Mouse (Mus musculus) T-helper 1 cell (primary cell): ENCODE measurements around the gene Atg9a.
"Not testable (repeated sequence)": the region's sequence is repeated elsewhere in the genome, so short reads cannot be mapped to it uniquely, and the experiment has no call there.

Experiments
- in situ Hi-C: fragments of 300-600 bp; cut with MboI, MseI; formaldehyde crosslinking; loops from one replicate; pipeline ENCODE4 v1.15.1; 2025; ENCODE audit warnings: high pct_unique_total_duplicates

Gene Atg9a

GRCm38 (mm10) chr1:75191622-75192402 is at the start of gene Atg9a, which contains the start of gene Ankzf1:
TSS of gene Atg9a (minus strand) at chr1:75192196.
TSS of gene Ankzf1 (plus strand) at chr1:75192151.
- in situ Hi-C loops = loop anchor here (10.0 kb wide), 1 partner anchor 63 kb away; no protein-coding TSS in a partner anchor

DNA sequence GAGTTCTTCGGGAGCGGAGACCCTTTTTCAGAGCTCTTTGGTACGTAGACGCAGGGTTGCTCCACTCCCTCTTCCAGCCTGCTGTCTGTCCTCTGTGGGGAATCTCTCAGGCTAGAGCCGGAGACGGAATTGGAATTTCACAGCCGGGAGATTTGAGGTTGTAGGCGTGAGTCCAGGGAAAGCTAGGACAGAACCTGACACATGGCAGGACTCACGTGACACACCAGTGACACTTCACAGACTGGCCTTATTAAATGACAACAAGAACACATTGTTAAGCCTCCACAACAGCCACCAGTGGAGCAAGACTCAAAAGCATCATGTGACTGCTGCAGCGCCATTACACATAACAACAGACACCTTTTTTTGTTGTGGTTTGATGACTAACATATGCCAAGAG is 47.6 kb upstream of the Atg9a start:
- in situ Hi-C loops = no loop called here

GRCm38 (mm10) chr1:75236117-75237050 is 44.4 kb upstream of the Atg9a start, which contains the start of gene Dnajb2:
TSS of gene Dnajb2 (plus strand) at chr1:75236406.
- in situ Hi-C loops = no loop called here

DNA sequence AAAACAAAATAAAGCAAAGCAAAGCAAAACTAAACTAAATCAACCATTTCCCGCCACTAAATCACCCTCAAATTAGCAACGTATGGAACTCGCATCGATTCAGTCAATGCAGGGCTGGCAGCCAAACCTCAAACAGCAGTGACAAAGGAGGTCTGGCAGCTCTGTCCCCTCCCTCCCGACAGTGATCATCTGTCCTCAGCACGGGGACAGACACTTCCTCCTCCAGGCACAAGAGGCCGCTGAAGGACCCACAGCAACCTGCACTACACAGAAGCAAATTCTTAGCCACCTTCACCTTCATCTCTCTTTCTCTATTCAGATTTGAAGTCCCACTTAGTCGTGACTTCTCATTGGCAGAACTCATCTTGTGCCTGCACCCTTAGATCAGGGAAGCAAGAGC is 42.6 kb upstream of the Atg9a start:
- in situ Hi-C loops = no loop called here

DNA sequence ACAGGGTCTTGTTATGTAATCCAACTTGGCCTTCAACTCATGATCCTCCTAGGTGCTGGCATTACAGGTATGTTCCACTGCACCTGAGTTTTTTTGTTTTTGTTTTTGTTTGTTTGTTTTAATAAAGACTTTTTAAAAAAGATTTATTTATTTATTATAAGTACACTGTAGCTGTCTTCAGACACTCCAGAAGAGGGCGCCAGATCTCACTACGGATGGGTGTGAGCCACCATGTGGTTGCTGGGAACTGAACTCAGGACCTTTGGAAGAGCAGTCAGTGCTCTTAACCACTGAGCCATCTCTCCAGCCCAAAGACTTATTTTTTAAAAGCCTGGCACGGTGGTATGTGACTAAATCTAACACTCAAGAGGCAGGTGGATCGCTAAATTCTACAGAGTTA is 40.5 kb upstream of the Atg9a start:
- in situ Hi-C loops = not testable (repeated sequence)

DNA sequence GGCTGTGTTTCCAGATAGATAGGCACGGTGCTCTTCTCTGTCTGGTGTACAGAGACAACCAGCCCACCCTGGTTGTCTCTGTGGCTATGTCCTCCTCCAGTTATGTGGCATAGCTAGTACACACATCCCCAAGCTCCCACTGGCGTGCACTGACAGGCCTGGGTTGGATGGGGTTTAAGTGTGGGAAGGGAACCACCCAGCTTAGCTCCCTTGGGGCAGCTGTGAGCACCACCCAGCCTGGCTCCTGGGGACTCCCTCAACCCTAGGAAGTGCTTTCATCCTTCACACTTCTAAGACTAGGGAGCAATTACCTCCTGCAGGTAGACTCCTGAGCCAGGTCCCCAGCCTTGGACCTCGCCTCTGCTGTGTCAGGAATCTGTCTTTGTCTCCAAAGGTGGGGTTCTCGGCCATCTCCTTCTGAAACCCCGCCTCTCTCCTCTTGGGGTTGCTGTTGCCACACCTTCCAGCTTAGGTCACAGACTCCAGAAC is 39.7 kb upstream of the Atg9a start, which contains the start of gene A630095N17Rik:
Gene A630095N17Rik, minus strand, starts transcription at position 439 of the 489 bp plus-strand sequence.
- in situ Hi-C loops = no loop called here

GRCm38 (mm10) chr1:75231224-75231623 is 39.2 kb upstream of the Atg9a start:
- in situ Hi-C loops = no loop called here

DNA sequence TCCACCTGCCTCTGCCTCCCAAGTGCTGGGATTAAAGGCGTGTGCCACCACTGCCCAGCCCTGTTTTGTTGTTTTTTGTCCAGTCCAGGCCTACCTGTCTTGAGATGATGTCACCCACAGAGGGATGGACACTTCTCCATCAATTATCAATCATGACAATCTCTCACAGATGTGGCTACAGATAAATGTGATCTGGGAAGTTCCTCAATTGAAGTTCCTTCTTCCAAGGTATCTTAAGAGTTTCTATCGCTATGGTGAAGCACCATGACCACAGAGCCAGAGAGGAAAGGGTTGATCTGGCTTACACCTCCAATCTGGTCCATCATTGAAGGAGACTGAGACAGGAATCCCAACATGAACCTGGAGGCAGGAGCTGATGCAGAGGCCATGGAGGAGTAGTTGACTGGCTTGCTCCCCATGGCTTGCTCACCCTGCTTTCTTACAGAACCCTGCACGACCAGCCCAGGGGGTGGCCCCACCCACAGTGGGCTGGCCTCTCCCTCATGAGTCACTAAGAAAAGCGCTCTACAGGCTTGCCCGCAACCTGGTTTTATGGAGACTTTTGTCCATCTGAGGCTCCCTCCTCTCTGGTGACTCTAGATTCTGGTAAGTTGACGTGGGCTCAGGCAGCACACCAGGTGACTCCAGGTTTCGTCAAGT is 38.5 kb upstream of the Atg9a start:
- in situ Hi-C loops = no loop called here

DNA sequence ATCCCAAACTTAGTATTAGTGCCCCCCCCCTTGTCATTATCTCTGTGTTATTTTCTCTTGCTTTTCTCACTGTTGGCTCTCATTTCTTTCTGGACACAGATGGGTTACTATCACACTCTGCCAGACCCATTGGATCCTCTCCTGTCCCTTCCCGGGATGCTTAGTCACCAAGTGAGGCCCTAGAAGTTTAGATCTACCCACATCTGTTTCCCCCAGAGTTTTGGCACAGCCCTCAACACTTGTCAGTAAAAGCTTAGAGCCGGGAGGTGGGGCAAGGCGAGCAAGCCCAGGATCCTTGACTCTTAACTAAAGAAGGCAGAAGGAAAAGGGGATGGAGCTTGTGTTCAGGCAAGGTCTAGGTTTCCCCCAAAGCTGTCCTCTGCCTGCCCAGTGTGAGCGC is 37.2 kb upstream of the Atg9a start:
- in situ Hi-C loops = no loop called here

DNA sequence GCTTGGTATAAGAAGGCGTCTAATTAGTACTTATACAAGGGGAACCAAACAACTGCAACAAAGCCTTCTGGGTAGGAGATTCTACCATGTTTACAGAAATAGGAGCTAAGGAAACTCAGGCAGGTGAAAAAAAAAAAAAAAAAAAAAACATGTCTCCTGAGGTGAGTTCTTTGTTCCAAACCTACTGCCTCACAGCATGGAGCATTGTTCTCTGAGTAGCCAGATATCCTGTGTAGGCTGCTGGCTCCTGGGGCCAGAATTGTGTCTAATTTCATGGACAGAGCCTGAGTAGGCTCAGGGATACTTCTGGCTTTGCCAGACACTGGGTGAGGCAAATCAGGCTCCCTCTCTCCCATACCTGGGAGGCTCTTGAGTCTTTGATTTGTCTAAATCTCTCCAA is 35.7 kb upstream of the Atg9a start:
- in situ Hi-C loops = no loop called here

- in situ Hi-C loops = no loop called here
These were observed 34.1 kb upstream of the Atg9a start for GRCm38 (mm10) chr1:75226138-75226537.

- in situ Hi-C loops = no loop called here
These were observed 33.5 kb upstream of the Atg9a start for GRCm38 (mm10) chr1:75225473-75225872.

DNA sequence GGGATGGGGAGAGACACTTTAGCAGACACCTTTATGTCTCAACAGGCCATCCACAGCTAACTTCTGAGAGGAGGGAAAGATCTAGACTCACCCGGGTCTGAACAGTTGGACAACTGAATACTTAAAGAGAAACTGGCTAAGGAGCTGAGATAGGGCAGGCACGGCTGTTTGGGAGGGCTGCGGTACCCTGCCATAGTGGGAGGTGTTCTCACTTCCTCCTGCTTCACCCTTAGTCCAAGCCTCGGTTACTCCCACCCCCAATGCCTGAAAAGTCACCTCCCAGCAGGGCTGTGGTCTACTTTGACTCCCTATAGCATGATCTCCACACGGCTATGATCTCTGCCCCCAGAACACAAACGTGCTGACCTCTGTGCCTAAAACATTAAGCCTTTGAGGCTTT is 31.5 kb upstream of the Atg9a start:
- in situ Hi-C loops = no loop called here

DNA sequence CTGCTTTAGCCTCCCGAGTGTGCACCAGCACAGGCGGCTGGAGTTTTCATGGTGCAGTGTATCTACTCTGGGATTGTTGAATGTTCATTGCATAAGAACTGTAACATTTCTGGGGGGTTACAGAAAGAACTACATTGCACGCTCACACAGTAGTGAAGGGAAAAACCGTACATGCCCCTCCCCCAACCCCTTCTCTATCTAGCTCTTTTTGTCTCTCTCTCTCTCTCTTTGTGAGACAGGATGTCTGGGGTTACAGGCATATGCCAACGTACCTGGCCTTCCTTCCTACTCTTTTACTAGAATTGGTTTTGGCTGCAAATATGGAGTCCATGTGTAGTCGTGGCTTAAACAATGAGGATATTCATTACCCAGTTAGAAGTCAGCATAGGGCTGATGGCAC is 30.9 kb upstream of the Atg9a start:
- in situ Hi-C loops = no loop called here

DNA sequence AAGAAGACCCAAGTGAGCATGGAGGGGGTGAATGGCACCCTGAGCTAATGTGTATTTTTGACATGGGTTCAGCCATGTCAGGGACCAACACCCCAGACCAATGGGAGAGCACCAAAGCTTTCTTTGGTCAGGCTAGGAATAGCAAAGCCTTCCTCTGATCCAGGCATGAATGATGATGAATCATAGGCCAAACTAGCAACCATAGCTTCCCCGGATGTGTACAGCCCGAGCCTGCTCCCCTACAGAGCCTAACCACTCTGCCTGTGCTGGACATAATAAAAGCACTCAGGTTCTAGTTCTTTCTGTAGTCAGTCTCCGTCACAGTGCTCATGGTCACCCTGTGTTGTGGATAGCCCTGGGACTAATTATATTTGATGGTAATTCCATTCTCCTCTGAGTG is 29.5 kb upstream of the Atg9a start:
- in situ Hi-C loops = no loop called here

GRCm38 (mm10) chr1:75219531-75219930 is 27.5 kb upstream of the Atg9a start, which contains the start of gene Tuba4a:
TSS of gene Tuba4a (minus strand) at chr1:75219865.
- in situ Hi-C loops = loop anchor here (5.0 kb wide), 1 partner anchor 98 kb away; the partner anchor contains the start of gene Dnpep

DNA sequence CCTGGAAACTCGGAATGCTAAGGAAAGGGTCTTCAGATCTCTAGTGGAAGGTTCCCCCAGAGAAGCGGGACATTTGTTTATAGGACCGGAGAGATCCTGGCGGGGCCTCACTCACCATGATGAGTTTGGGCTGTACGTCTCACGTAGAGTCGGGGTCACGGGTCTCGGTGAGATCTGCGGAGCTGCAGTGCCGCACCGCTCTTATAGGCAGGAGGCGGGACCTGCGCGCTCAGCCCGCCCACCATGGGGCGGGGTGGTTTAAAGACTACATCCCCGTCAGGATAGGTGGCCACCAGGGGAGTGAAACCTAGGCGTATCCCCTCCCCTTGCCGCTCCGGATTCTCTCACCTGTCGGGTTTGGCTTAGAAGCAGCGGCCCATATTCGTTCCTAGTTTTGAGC is 27.1 kb upstream of the Atg9a start:
- in situ Hi-C loops = loop anchor here (5.0 kb wide), 1 partner anchor 98 kb away; the partner anchor contains the start of gene Dnpep

DNA sequence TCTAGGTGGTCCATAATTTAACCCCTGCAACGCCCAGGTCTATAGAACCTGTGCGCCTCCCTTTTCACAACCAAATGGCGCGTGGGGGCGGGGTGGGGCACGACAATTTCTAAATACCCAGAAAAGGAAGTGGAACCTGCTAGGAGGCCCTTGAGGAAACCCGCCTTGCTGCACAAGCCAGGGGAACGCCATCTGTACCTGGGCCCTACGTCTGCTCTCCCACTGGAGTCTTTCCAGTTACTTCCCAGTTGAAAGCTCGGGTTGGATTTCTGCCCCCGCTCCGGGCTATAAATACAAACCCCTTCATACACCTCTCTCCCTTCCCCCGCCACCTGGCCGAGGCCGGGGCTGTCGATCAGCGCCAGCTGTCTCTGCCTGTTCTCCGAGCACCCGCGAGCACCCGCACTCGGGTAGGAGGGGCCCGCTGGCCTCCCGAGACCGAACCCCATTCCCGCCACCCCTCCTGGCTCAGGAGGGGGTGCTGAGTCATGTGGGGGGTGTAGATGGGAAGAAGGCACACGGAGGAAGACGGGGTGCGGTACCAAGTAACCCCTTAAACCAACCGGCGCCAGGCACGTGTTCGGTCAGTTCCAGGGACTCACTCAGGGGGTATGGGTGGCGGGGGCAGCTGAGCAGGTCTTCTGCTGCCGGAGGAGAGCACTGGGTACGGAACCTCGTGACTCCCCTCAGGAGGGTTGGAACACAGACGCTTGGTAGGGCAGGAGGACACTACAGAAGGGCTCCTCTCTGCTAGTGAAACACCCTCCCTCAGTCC is 26.4 kb upstream of the Atg9a start:
- in situ Hi-C loops = loop anchor here (5.0 kb wide), 1 partner anchor 99 kb away; the partner anchor contains the start of gene Dnpep

GRCm38 (mm10) chr1:75217893-75218226 is 25.9 kb upstream of the Atg9a start:
- in situ Hi-C loops = loop anchor here (5.0 kb wide), 1 partner anchor 99 kb away; the partner anchor contains the start of gene Dnpep

DNA sequence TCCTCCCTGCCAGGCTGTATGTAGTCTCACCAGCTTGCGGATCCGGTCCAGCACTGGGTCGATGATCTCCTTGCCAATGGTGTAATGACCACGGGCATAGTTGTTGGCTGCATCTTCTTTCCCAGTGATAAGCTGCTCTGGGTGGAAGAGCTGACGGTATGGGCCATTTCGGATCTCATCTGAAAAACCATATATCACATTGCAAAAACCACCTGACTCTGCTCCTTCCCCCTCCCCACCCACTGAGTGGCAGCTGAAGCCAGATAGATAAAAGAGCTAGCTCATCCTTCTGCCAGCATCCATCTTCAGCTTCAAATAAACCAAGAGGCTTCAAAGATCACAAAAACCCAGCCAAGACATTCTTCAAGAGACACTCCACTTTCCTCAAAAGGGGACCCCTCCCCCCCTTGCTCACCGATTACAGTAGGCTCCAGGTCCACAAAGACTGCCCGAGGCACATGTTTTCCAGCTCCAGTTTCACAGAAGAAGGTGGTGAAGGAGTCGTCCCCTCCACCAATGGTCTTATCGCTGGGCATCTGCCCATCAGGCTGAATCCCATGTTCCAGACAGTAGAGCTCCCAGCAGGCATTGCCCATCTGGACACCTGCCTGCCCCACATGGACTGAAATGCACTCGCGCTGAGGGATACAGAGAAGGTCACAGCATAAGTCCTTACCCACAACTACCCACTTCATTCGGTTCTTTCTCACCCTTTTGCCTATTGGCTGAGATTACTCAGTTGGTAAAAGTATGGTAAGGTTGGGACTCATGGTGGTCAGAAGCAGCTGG is 25.0 kb upstream of the Atg9a start:
- in situ Hi-C loops = loop anchor here (5.0 kb wide), 1 partner anchor 100 kb away; the partner anchor contains the start of gene Dnpep
